Mouse (Mus musculus): ENCODE results near the gene Hdhd5.

Gene Hdhd5

DNA sequence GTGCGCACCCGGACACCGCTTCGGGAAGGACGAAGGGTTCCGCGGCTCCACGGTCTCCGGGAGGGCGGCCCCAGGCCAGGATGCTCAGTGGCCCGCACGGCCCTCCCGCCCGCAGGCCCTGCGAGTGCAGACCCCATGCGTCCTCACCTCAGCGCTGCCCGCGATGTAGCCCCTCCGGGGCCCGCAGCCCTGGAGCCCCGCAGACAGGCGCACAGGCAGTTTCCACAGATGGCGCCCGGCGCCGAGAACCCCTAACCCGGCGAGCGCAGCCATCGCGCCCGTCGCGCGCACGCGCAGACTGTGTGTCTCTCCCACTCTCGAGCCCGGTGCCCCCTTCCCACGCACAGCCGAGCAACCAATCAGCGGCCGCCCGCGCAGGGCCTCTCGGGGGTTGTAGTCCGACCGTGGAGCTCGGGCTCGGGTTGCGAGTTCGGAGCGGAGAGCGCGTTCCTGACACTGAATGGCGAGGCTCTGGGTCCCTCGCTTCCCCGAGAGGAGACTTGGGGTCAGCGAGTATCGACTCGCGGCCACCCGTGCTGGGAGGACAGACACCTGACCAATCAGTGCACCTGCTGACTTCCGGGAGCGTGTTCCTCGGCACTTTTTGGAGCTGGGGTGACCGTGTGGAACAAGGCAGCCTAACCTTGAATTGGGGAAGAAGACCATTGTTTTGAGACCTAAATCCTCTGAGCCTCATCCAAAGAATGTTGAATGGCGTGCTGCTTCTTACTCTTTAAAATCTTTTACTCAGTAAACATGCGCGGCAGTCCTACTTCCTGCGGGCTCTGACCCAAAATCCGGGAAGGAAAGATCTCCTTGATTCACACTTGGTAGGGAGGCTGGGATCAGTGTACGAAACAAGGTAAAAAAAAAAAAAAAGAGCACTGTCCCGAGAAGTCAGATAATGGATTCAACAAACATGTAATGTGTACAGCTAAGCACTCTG lies at the start of gene Hdhd5:
Hdhd5 (minus strand) TSS at position 300 of the 946 bp plus-strand sequence.
- peak; percentile 87 for DNase-seq

DNA sequence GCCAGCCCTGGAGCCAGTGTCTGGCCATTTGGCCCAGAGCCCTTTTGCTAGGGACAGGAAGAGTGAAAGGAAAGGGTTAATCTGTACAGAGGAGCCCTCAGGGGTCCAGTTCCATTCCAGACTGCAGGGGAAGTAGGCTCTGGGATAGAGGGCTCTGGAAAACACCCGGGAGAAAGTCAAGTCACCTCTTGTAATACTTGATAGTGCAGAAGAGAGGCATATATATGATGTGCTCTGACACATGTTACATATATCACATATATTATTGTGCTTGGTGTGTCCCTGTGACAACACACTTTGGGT lies 49.5 kb upstream of the Hdhd5 start:
- no peak for DNase-seq

- no peak for DNase-seq
Observed at GRCm38 (mm10) chr6:120579831-120580712, 49.0 kb upstream of the Hdhd5 start.

- peak; percentile 78 for DNase-seq
Observed at GRCm38 (mm10) chr6:120579110-120579830, 48.2 kb upstream of the Hdhd5 start.

- DNase-seq: no peak
Observed at GRCm38 (mm10) chr6:120578471-120578870, 47.4 kb upstream of the Hdhd5 start.

DNA sequence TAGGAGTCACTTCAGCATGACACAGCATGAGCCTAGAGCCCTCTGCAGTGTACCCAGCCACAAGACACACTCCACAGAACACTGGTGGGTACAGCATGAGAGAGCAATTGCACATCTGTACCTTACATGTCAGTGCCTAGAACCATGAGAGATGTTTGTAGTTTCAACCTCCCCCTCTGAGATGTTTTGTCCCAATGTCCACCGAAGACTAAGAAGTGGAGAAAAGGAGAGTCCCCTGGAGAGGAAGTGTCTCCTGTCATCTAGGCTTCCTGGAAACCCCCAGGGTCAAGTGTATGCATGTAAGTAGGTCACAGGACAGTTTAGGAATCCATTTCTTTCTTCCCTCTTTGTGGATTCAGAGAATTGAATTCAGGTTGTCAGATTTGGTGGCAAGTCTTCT lies 41.3 kb upstream of the Hdhd5 start:
- no peak for DNase-seq

- no peak for DNase-seq
Observed at GRCm38 (mm10) chr6:120568257-120568656, 37.1 kb upstream of the Hdhd5 start.

DNA sequence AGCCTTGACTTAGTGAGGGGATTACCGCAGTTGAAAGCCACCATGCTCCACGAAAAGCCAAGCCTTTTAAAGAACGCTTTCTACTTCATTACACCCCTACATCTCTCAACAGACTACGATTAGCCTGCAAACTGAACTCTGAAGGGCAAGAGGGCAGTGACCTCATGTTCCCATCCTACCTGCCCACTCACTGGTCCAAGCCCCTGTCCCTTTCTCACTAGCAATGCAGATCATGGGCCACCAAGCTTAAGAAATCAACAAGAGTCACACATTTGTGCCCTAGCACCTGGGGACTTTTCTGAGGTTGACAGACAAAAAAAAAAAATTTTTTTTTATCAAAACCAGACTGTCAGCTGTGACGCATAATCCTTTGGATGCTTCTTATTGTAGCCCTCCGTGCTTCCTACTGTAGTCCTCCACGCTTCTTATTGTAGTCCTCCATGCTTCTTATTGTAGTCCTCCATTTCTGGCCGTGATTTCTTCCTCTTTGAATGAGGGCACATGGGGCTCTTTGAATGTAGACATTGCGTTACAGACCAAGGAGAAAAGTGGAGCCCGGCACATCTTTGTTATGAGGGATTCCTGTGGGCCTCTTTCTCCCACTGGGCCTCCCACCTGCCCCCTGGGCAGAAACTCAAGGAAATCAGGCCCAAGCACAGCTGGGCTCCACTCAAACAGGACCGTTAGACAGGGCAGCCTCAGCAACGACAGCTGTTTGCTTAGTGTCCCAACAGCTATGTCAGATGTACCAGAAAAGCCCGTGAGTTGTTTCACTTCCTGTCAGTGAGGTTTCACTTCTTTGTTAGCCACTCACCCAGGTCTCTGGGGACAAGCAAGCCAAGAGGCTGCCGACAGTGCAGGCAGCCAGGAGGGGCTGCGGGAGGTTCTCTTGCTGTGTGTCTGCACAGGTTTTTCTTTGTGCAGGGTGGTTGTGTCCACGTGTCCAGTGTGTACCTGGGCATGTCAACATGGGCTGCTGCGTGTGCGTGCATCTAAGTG lies 36.1 kb upstream of the Hdhd5 start:
- no peak for DNase-seq

- no peak for DNase-seq
Observed at GRCm38 (mm10) chr6:120556641-120557040, 25.5 kb upstream of the Hdhd5 start.

DNA sequence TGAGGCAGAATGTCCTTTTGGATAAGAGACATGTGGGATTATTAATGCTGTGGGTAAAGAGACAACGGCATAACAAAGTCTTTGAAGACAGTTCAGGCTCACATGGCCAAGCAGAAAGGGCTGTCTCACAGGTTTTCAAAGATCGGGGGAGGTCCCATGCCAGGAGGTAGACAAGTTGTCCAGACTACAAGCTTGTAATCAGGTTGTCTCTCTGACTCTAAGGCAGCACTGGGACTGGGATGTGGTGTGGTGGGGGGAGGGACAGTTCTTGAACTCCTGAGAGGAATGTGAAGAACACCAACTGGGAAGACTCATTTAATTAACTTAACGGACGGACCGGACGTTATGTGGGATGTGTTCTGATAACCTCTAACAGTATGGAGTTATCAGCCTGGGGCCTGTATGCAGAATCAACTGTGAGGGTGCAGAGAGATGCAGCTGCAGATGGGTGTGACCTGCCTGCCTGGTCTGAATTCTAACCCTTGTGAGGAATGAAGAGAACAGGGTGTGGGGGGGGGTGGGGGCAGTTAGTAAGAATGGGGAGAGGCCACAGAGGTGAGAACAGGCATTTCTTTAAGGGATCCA lies 25.0 kb upstream of the Hdhd5 start:
- DNase-seq: no peak

DNA sequence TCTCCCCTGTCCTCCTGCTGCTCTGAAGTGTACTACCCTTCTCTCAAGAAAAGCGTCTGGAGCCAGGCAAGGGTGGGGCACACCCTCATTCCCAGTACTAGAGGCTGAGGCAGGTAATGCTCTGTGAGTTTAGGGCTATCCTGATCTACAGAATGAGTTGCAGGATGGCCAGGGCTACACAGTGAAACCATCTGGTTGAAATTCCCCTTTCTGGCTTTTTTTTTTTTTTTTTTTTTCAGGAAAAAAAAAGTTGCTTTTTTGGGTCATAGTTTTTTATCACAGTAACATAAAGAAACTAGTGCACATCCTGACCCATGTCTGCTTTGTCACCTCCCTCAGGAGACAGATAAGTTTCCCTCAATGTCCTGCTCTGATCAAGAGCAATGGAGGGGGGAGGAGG lies 24.0 kb upstream of the Hdhd5 start:
- no peak for DNase-seq

DNA sequence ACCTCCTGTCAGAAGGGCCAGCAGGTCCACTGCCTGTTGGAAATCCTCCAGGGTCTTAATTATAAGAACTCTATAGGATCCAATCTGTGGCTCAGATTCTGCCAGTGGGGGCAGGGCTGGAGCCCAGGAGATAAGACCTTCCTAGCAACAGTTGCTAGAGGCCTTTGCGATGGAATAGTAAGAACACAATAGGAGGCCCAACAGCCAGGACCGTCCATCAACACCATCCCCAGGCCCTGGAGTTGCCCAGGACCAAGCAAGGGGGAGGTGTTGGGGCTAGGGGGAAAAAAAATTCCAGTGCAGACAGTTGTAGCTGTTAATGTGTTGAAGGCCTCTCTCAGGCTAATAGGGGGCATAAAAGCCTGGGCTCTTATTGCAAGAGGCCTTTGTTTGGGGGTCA lies 19.1 kb upstream of the Hdhd5 start:
- DNase-seq: no peak

GRCm38 (mm10) chr6:120548581-120548980 lies 17.5 kb upstream of the Hdhd5 start:
- no peak for DNase-seq

DNA sequence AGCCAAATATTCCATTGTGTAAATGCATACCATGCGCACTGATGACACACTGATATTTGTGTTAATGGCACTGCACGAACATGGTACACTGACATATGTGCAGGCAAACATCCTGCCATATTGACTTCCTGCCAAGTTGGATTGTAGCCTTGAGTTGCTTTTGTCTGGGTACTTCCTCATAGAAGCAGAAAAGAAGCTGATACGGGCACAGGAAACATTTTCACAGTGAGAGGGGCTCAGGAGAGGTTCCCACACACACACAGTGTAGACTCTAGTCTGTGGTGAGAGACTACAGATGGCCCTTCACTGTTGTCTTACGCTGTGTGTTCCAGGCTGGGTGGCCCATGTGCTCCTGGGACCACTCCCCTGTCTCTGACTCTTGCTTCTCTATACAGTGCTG lies 15.9 kb upstream of the Hdhd5 start:
- no peak for DNase-seq

DNA sequence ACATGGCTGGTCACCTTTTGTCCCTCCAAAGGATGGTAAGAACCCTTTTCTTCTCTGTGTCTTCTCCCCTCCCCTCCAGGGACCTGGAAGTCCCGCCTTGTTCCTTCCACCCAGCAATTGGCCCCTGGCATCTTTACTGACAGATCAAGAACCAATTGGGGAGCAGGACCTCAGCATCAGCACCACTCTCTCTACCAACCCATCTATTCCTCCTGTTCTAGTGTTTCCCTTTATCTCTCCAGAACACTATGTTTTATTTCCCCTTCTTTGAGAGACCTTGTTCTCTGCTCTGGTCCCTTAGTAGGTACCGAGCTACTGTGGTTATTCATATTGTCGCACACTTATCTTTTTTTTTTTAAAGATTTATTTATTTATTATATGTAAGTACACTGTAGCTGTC lies 15.2 kb upstream of the Hdhd5 start:
- no peak for DNase-seq

DNA sequence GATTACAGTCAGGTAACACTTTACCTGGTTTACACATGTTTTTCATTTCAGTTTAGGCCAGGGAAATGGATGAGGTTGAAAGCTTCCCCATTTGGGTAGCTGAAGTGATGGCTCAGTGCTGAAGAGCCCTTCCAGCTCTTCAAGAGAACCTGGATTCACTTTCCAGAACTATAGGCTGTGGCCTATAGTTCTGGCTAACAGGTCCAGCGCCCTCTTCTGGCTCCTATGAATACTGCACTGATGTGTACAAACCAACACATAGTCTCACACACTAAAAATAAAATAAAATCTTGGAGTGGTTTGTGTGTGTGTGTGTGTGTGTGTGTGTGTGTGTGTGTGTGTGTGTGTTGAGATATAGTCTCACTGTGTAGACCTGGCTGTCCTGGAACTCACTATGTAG lies 10.9 kb upstream of the Hdhd5 start:
- DNase-seq: no peak

GRCm38 (mm10) chr6:120541386-120541785 lies 10.3 kb upstream of the Hdhd5 start:
- DNase-seq: no peak

GRCm38 (mm10) chr6:120539781-120540231 lies 8.7 kb upstream of the Hdhd5 start:
- DNase-seq: peak; percentile 63

DNA sequence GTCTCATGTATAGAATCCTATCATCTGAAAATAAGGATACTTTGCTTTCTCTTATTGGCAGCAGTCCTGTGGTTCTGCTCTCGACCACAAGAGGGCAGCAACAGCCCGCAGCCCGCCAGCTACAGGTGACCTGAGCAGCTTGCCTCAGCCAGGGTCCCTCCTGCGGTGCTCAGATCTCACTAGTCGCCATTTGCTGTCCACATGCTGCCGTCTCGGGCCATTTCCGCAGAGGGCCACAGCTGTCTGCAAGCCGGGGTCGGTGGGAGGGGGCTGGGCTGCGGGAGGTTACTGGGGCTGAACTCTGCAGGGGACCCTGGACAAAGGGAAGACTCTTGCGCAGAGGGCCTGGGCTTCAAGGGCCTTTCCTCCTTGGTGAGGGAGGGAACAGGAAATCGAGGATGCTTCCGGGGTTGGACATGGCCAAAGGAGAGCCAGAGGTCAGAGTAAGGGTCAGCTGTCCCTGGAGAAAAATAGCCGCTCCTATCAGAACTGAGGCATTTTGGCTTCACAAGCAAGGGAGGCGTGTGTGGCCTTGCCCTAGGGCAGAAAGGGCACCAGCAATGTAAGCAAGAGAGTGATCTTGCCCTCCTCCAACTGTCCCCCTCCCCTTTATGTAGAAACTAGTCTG lies 8.1 kb upstream of the Hdhd5 start:
- peak; percentile 79 for DNase-seq

GRCm38 (mm10) chr6:120536337-120536736 lies 5.2 kb upstream of the Hdhd5 start:
- no peak for DNase-seq

DNA sequence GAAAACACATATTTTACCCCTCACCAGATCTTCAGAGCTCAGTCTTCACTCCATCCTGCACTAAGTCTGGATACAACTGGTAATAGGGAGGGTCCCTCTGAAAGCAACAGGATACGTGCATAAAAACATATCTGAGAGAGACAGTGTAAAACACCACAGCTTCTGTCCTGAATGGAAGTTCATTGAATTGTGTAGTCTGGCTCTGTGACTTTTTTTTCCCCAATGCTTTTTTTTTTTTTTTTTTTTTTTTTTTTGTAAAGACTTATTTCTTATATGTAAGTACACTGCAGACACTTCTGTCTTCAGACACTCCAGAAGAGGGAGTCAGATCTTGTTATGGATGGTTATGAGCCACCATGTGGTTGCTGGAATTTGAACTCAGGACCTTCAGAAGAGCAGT lies 1.5 kb upstream of the Hdhd5 start:
- no peak for DNase-seq
